Mouse (Mus musculus) gastrocnemius, postnatal 14 days (tissue): Measurements from ENCODE around the gene Pigs. TPM values are rescaled to one million over a fixed set of nuclear protein-coding genes. Genes with fewer than 3 reads are reported as not detected.

Experiments
- total RNA-seq, 2 experiments: library from RNA; stranded (reverse); gene quantifications; 2 replicates each; pipeline ENCODE4 v1.2.3; 2021

Gene Pigs
- total RNA-seq, 2 experiments from 2014 or later, result 23.1 to 25.1 TPM

Other genes starting within 250 kb of the Pigs start
- 10 to 100 TPM; 18.9 to 22.2 TPM for gene Eral1, start 248.0 kb upstream of the Pigs start, total RNA-seq
- gene Fam222b, start 233.8 kb upstream of the Pigs start, total RNA-seq, result 1 to 10 TPM; 6.5 to 7.4 TPM
- 10 to 100 TPM in 1 of 2 experiments, 1 to 10 TPM in 1; 7.6 to 10.2 TPM for gene Traf4, start 162.8 kb upstream of the Pigs start, total RNA-seq
- gene Nek8, start 151.7 kb upstream of the Pigs start, total RNA-seq, result 1 to 10 TPM; 1.4 to 2.1 TPM
- gene Tlcd1, start 151.7 kb upstream of the Pigs start, total RNA-seq, result 1 to 10 TPM; 3.5 to 4.4 TPM
- gene Rpl23a, start 144.8 kb upstream of the Pigs start, total RNA-seq, result 1,000 to 10,000 TPM; 1,019 to 1,174 TPM
- gene Rab34, start 140.0 kb upstream of the Pigs start, total RNA-seq, result 10 to 100 TPM; 10.2 to 14.1 TPM
- gene Proca1, start 135.0 kb upstream of the Pigs start, total RNA-seq, result under 1 TPM; 0.47 to 0.92 TPM
- gene Sdf2, start 82.7 kb upstream of the Pigs start, total RNA-seq, result 10 to 100 TPM; 45.1 to 47.5 TPM
- 10 to 100 TPM; 25.9 to 26.0 TPM for gene Supt6, start 82.4 kb upstream of the Pigs start, total RNA-seq
- gene 2610507B11Rik, start 66.7 kb upstream of the Pigs start, total RNA-seq, result 100 to 1,000 TPM; 157 to 161 TPM
- gene BC030499, start 37.6 kb upstream of the Pigs start, total RNA-seq, result under 1 TPM; 0.31 to 0.62 TPM
- 1 to 10 TPM; 5.3 TPM for gene Spag5, start 26.9 kb upstream of the Pigs start, total RNA-seq
- 1 to 10 TPM; 1.5 to 2.1 TPM for gene Aldoc, start 5.4 kb upstream of the Pigs start, total RNA-seq
- 10 to 100 TPM; 16.1 to 17.8 TPM for gene Unc119, start 15.1 kb downstream of the Pigs start, total RNA-seq
- not detected for gene Foxn1, start 58.1 kb downstream of the Pigs start, total RNA-seq
- gene Slc13a2, start 93.8 kb downstream of the Pigs start, total RNA-seq, result not detected
- gene Slc46a1, start 137.3 kb downstream of the Pigs start, total RNA-seq, result 1 to 10 TPM in 1 of 2 experiments, under 1 TPM in 1; 0.95 to 2.1 TPM
- under 1 TPM; 0.55 to 0.72 TPM for gene Sarm1, start 169.3 kb downstream of the Pigs start, total RNA-seq
- 10 to 100 TPM; 24.3 to 31.5 TPM for gene Vtn, start 170.7 kb downstream of the Pigs start, total RNA-seq
- gene Sebox, start 175.0 kb downstream of the Pigs start, total RNA-seq, result not detected
- gene Tmem199, start 183.8 kb downstream of the Pigs start, total RNA-seq, result 10 to 100 TPM; 13.4 to 15.0 TPM
- 100 to 1,000 TPM; 102 to 113 TPM for gene Poldip2, start 183.8 kb downstream of the Pigs start, total RNA-seq
- gene Tnfaip1, start 207.9 kb downstream of the Pigs start, total RNA-seq, result 10 to 100 TPM; 33.7 to 36.5 TPM
- 10 to 100 TPM; 18.0 to 25.1 TPM for gene Ift20, start 207.9 kb downstream of the Pigs start, total RNA-seq
- gene Tmem97, start 222.4 kb downstream of the Pigs start, total RNA-seq, result 1 to 10 TPM; 5.4 to 9.7 TPM